Mouse (Mus musculus) C2C12 (cell line): Measurements from ENCODE around the gene Pprc1. TPM values are rescaled to one million over a fixed set of nuclear protein-coding genes. Genes with fewer than 3 reads are reported as not detected.
A peak's percentile ranks its signal among the peaks of the same experiment; 100 is the strongest.

Experiments used
- H3K27me3 ChIP-seq: one replicate; pipeline ENCODE4 v1.6.1; 2011; ENCODE audit not compliant: control insufficient read depth, insufficient read depth, insufficient read length
- H3K36me3 ChIP-seq: one replicate; pipeline ENCODE4 v1.6.1; 2011; ENCODE audit not compliant: control insufficient read depth, insufficient read depth
- H3K4me3 ChIP-seq: one replicate; pipeline ENCODE4 v1.5.1; 2011; ENCODE audit warnings: mild to moderate bottlenecking, control low read depth; ENCODE audit not compliant: poor library complexity, insufficient read depth, severe bottlenecking
- H3K79me2 ChIP-seq: one replicate; pipeline ENCODE4 v1.6.1; 2011; ENCODE audit not compliant: control insufficient read depth, insufficient read depth
- H3K79me3 ChIP-seq: one replicate; pipeline ENCODE4 v1.6.1; 2011; ENCODE audit warnings: low read depth, control low read depth
- H3ac ChIP-seq: one replicate; pipeline ENCODE3; 2011; ENCODE audit warnings: low read depth; ENCODE audit not compliant: control insufficient read depth, insufficient read length
- CEBPB ChIP-seq: IDR thresholded peaks from one replicate; pipeline ENCODE4 v1.6.1; 2011; ENCODE audit warnings: low read depth, mild to moderate bottlenecking, control low read depth, moderate library complexity
- CTCF ChIP-seq: IDR thresholded peaks from one replicate; pipeline ENCODE4 v1.5.1; 2011; ENCODE audit not compliant: control insufficient read depth, insufficient read depth, insufficient read length
- FOSL1 ChIP-seq: IDR thresholded peaks from one replicate; pipeline ENCODE4 v1.8.0; 2011; ENCODE audit warnings: mild to moderate bottlenecking, low read length; ENCODE audit not compliant: poor library complexity, insufficient read depth, severe bottlenecking
- MAX ChIP-seq: IDR thresholded peaks from one replicate; pipeline ENCODE4 v1.6.1; 2011; ENCODE audit warnings: mild to moderate bottlenecking, control low read depth
- MYOD1 ChIP-seq: IDR thresholded peaks from one replicate; pipeline ENCODE4 v1.6.1; 2011; ENCODE audit warnings: low read depth; ENCODE audit not compliant: control insufficient read depth, insufficient read length
- MYOG ChIP-seq: IDR thresholded peaks from one replicate; pipeline ENCODE4 v1.6.1; 2011; ENCODE audit not compliant: control insufficient read depth, insufficient read length; ENCODE audit errors: extremely low read depth
- USF1 ChIP-seq: IDR thresholded peaks from one replicate; pipeline ENCODE4 v1.6.1; 2011; ENCODE audit warnings: low read depth, mild to moderate bottlenecking, control low read depth, moderate library complexity
- long read RNA-seq, 2 experiments: library from polyadenylated mRNA; unstranded; transcript quantifications; one replicate each; pipeline ENCODE4 v2.0.0; 2019 to 2020
- polyA plus RNA-seq: library from polyadenylated mRNA; unstranded; fragments of >200 nt; fragmentation: generic; extraction: Trizol; gene quantifications from one replicate; pipeline ENCODE4 v1.2.1, GENCODE M21; 2012; ENCODE audit warnings: missing spikeins

Pprc1 gene
- 30.6 TPM for polyA plus RNA-seq
- long read RNA-seq, experiment 1, full-length matches to known transcripts = 1 of 10 reads
- long read RNA-seq, experiment 1, partial matches to known transcripts = 7 of 10 reads
- long read RNA-seq, experiment 1, other reads (novel, unspliced or antisense) = 2 of 10 reads
- long read RNA-seq, experiment 2, full-length matches to known transcripts = 8 of 50 reads
- long read RNA-seq, experiment 2, partial matches to known transcripts = 23 of 50 reads
- long read RNA-seq, experiment 2, other reads (novel, unspliced or antisense) = 19 of 50 reads

GRCm38 (mm10) chr19:46044271-46044992, at the start of gene Pprc1:
TSS of gene Pprc1 (plus strand) at chr19:46044886.
- Histone ChIP-seq H3K79me3 (peaks cover 36% of the 10 kb centered on the region), H3K79me2 (peaks cover 54% of the 10 kb centered on the region)

GRCm38 (mm10) chr19:45997365-45997764, 47.3 kb upstream of the Pprc1 start:
- Histone ChIP-seq H3K79me2 (peaks cover 15% of the 10 kb centered on the region), H3K36me3 (peaks cover 4% of the 10 kb centered on the region), H3K4me3 (peak overlapping the region; percentile 65), H3ac (no peak overlapping the region), H3K27me3 (no peaks in the 10 kb centered on the region), H3K79me3 (peaks cover 1% of the 10 kb centered on the region)
- no peak for TF ChIP-seq MYOG
- TF ChIP-seq CEBPB = no peak
- TF ChIP-seq USF1 = no peak
- TF ChIP-seq CTCF = no peak
- TF ChIP-seq MYOD1 = no peak
- no peak for TF ChIP-seq FOSL1
- no peak for TF ChIP-seq MAX

More at GRCm38 (mm10) chr19:46044271-46044992, at the start of gene Pprc1:
- Histone ChIP-seq H3ac (peak within 1 kb of the TSS; percentile 76), H3K36me3 (no peaks in the 10 kb centered on the region), H3K27me3 (no peaks in the 10 kb centered on the region), H3K4me3 (peak within 1 kb of the TSS; percentile 76)
- TF ChIP-seq MAX (no peak), USF1 (no peak), MYOG (no peak), CEBPB (no peak), FOSL1 (no peak), CTCF (no peak), MYOD1 (no peak)

- Histone ChIP-seq H3K79me2 (peaks cover 15% of the 10 kb centered on the region), H3K79me3 (peaks cover 1% of the 10 kb centered on the region), H3ac (peak within 1 kb of the TSS; percentile 90), H3K36me3 (peaks cover 4% of the 10 kb centered on the region), H3K4me3 (peak within 1 kb of the TSS; percentile 65), H3K27me3 (no peaks in the 10 kb centered on the region)
- TF ChIP-seq MYOG = no peak
- TF ChIP-seq MAX = peak; percentile 51
- no peak for TF ChIP-seq CTCF
- no peak for TF ChIP-seq USF1
Observed at GRCm38 (mm10) chr19:45997785-45998693, 46.6 kb upstream of the Pprc1 start, which contains the start of gene Armh3. TSS of gene Armh3 (minus strand) at chr19:45998488.

- Histone ChIP-seq H3ac (peak overlapping the region; percentile 49), H3K27me3 (no peaks in the 10 kb centered on the region), H3K4me3 (peak overlapping the region; percentile 65), H3K79me3 (peaks cover 1% of the 10 kb centered on the region), H3K36me3 (peaks cover 4% of the 10 kb centered on the region), H3K79me2 (peaks cover 18% of the 10 kb centered on the region)
- TF ChIP-seq MAX (no peak), MYOG (no peak), MYOD1 (no peak), USF1 (no peak), FOSL1 (no peak), CEBPB (no peak), CTCF (no peak)
Observed at GRCm38 (mm10) chr19:45998694-45999217, 45.9 kb upstream of the Pprc1 start.

- Histone ChIP-seq H3K79me3 (peaks cover 6% of the 10 kb centered on the region), H3K27me3 (no peaks in the 10 kb centered on the region), H3K36me3 (peaks cover 4% of the 10 kb centered on the region), H3K4me3 (no peak overlapping the region), H3K79me2 (peaks cover 24% of the 10 kb centered on the region), H3ac (no peak overlapping the region)
- TF ChIP-seq USF1 = no peak
- TF ChIP-seq CEBPB = no peak
- TF ChIP-seq FOSL1 = no peak
- no peak for TF ChIP-seq MYOD1
- TF ChIP-seq MYOG = no peak
Observed at GRCm38 (mm10) chr19:45999378-45999777, 45.3 kb upstream of the Pprc1 start.
